Mouse (Mus musculus) intestine, embryonic 15.5 days (tissue): ENCODE measurements around the gene Nt5m. TPM values are rescaled to one million over a fixed set of nuclear protein-coding genes. Genes with fewer than 3 reads are reported as not detected.
"Not testable (repeated sequence)": the region's sequence is repeated elsewhere in the genome, so short reads cannot be mapped to it uniquely, and the experiment has no call there.

Source experiments
- ATAC-seq: fragments of 200-750 bp; cut with Nextera tagmentation; 2 replicates; pipeline ENCODE4 v1.8.0; 2017; ENCODE audit warnings: moderate TSS enrichment, moderate library complexity
- H3K27ac ChIP-seq: fragments of 300-500 bp; sonication (generic); 2 replicates; pipeline ENCODE4 v1.5.1; 2015; ENCODE audit warnings: mild to moderate bottlenecking, inconsistent platforms
- H3K27me3 ChIP-seq: fragments of 300-500 bp; sonication (generic); replicated peaks from 2 replicates; pipeline ENCODE4 v1.6.1; 2015; ENCODE audit warnings: inconsistent platforms
- H3K36me3 ChIP-seq: fragments of 300-500 bp; sonication (generic); 2 replicates; pipeline ENCODE4 v1.6.1; 2015; ENCODE audit warnings: inconsistent platforms
- H3K4me1 ChIP-seq: fragments of 300-500 bp; sonication (generic); replicated peaks from 2 replicates; pipeline ENCODE4 v1.6.1; 2015; ENCODE audit warnings: inconsistent platforms
- H3K4me2 ChIP-seq: fragments of 300-500 bp; sonication (generic); replicated peaks from 2 replicates; pipeline ENCODE4 v1.6.1; 2015; ENCODE audit warnings: mild to moderate bottlenecking, inconsistent platforms
- H3K4me3 ChIP-seq: fragments of 300-500 bp; sonication (generic); replicated peaks from 2 replicates; pipeline ENCODE4 v1.5.1; 2015; ENCODE audit warnings: inconsistent platforms
- H3K9ac ChIP-seq: fragments of 300-500 bp; sonication (generic); 2 replicates; pipeline ENCODE4 v1.6.1; 2015; ENCODE audit warnings: inconsistent platforms
- H3K9me3 ChIP-seq: fragments of 300-500 bp; sonication (generic); 2 replicates; pipeline ENCODE4 v1.6.1; 2016; ENCODE audit warnings: inconsistent platforms
- WGBS: fragments of 180-500 bp; shearing (Covaris S2); methylation state at CpG from one replicate; pipeline ENCODE4 v1.1.7; 2015; 5-methylcytosine and 5-hydroxymethylcytosine counted together
- polyA plus RNA-seq: library from polyadenylated mRNA; unstranded; fragments of >200 nt; fragmentation: Nextera tagmentation; extraction: Ambion mirVana; gene quantifications from 2 replicates; pipeline ENCODE4 v1.2.1, GENCODE M21; 2015

Nt5m gene
- polyA plus RNA-seq, 1 experiment from 2014 or later, result 32.7 TPM

GRCm38 (mm10) chr11:59810480-59811158 is 28.6 kb upstream of the Nt5m start:
- Histone ChIP-seq H3K4me1 (peaks cover 11% of the 10 kb centered on the region), H3K4me2 (peak overlapping the region; percentile 67), H3K9ac (peak overlapping the region; percentile 94; the same call in 1 of the 2 replicates), H3K27ac (peak overlapping the region; percentile 96; the same call in 1 of the 2 replicates), H3K9me3 (no peaks in the 10 kb centered on the region), H3K4me3 (peak overlapping the region; percentile 70), H3K27me3 (no peaks in the 10 kb centered on the region), H3K36me3 (peaks cover 5% of the 10 kb centered on the region)
- no peak for ATAC-seq
- WGBS, result 55% methylated on average over 14 of the region's 14 CpGs

GRCm38 (mm10) chr11:59811211-59811610 is 28.0 kb upstream of the Nt5m start:
- Histone ChIP-seq H3K4me2 (peak overlapping the region; percentile 14; the same call in 1 of the 2 replicates), H3K9ac (no peak overlapping the region)
- WGBS, result 51% methylated on average over 4 of the region's 4 CpGs

GRCm38 (mm10) chr11:59813276-59813675 is 26.0 kb upstream of the Nt5m start:
- WGBS, result 52% methylated on average over 3 of the region's 3 CpGs
- Histone ChIP-seq H3K27ac (no peak overlapping the region), H3K4me2 (no peak overlapping the region), H3K4me3 (no peak overlapping the region), H3K9ac (no peak overlapping the region), H3K36me3 (0 out of 2 replicates have a peak, but pooled peaks cover 13% of the 10 kb centered on the region), H3K4me1 (peaks cover 11% of the 10 kb centered on the region), H3K27me3 (no peaks in the 10 kb centered on the region), H3K9me3 (no peaks in the 10 kb centered on the region)
- no peak for ATAC-seq

More at GRCm38 (mm10) chr11:59811211-59811610, 28.0 kb upstream of the Nt5m start:
- H3K4me3 ChIP-seq, result no peak overlapping the region
- peaks cover 11% of the 10 kb centered on the region for H3K4me1 ChIP-seq
- no peaks in the 10 kb centered on the region for H3K9me3 ChIP-seq
- no peak overlapping the region for H3K27ac ChIP-seq
- no peak for ATAC-seq
- H3K36me3 ChIP-seq, result 0 out of 2 replicates have a peak, but pooled peaks cover 2% of the 10 kb centered on the region
- H3K27me3 ChIP-seq, result no peaks in the 10 kb centered on the region

GRCm38 (mm10) chr11:59814311-59814710 is 24.9 kb upstream of the Nt5m start:
- H3K9me3 ChIP-seq, result no peaks in the 10 kb centered on the region
- H3K9ac ChIP-seq, result no peak overlapping the region
- H3K36me3 ChIP-seq, result 0 out of 2 replicates have a peak, but pooled peaks cover 23% of the 10 kb centered on the region
- WGBS, result 95% methylated on average over 1 of the region's 1 CpGs
- H3K4me2 ChIP-seq, result no peak overlapping the region
- H3K27ac ChIP-seq, result no peak overlapping the region
- H3K4me3 ChIP-seq, result no peak overlapping the region
- H3K27me3 ChIP-seq, result no peaks in the 10 kb centered on the region
- ATAC-seq, result no peak
- H3K4me1 ChIP-seq, result 0 out of 2 replicates have a peak, but pooled peaks cover 2% of the 10 kb centered on the region

GRCm38 (mm10) chr11:59814936-59815335 is 24.3 kb upstream of the Nt5m start:
- WGBS, result 78% methylated on average over 6 of the region's 6 CpGs
- no peak overlapping the region for H3K9ac ChIP-seq
- H3K4me2 ChIP-seq, result no peak overlapping the region
- ATAC-seq, result no peak
- H3K36me3 ChIP-seq, result peaks cover 27% of the 10 kb centered on the region
- H3K9me3 ChIP-seq, result no peaks in the 10 kb centered on the region
- H3K27me3 ChIP-seq, result no peaks in the 10 kb centered on the region
- 0 out of 2 replicates have a peak, but pooled peaks cover 2% of the 10 kb centered on the region for H3K4me1 ChIP-seq
- H3K4me3 ChIP-seq, result no peak overlapping the region
- no peak overlapping the region for H3K27ac ChIP-seq

- Histone ChIP-seq H3K4me2 (no peak overlapping the region), H3K9me3 (no peaks in the 10 kb centered on the region), H3K27ac (no peak overlapping the region), H3K27me3 (no peaks in the 10 kb centered on the region), H3K9ac (no peak overlapping the region), H3K36me3 (peaks cover 33% of the 10 kb centered on the region), H3K4me1 (0 out of 2 replicates have a peak, but pooled peaks cover 2% of the 10 kb centered on the region), H3K4me3 (no peak overlapping the region)
- no peak for ATAC-seq
- 87% methylated on average over 6 of the region's 6 CpGs for WGBS
These were observed 23.7 kb upstream of the Nt5m start for GRCm38 (mm10) chr11:59815482-59816065.

- H3K4me1 ChIP-seq, result no peaks in the 10 kb centered on the region
- no peaks in the 10 kb centered on the region for H3K9me3 ChIP-seq
- no peak for ATAC-seq
- no peaks in the 10 kb centered on the region for H3K27me3 ChIP-seq
- no peak overlapping the region for H3K27ac ChIP-seq
- no peak overlapping the region for H3K4me2 ChIP-seq
- H3K9ac ChIP-seq, result no peak overlapping the region
- 98% methylated on average over 3 of the region's 3 CpGs for WGBS
- H3K4me3 ChIP-seq, result no peak overlapping the region
- H3K36me3 ChIP-seq, result peaks cover 42% of the 10 kb centered on the region
These were observed 21.3 kb upstream of the Nt5m start for GRCm38 (mm10) chr11:59817916-59818315.

- Histone ChIP-seq H3K9me3 (no peaks in the 10 kb centered on the region), H3K9ac (no peak overlapping the region), H3K36me3 (peaks cover 57% of the 10 kb centered on the region), H3K27me3 (no peaks in the 10 kb centered on the region), H3K4me3 (no peak overlapping the region), H3K27ac (no peak overlapping the region), H3K4me2 (no peak overlapping the region), H3K4me1 (no peaks in the 10 kb centered on the region)
- WGBS, result 90% methylated on average over 3 of the region's 3 CpGs
- no peak for ATAC-seq
These were observed 17.6 kb upstream of the Nt5m start for GRCm38 (mm10) chr11:59821625-59822024.

- H3K4me2 ChIP-seq, result peak overlapping the region; percentile 56
- H3K9me3 ChIP-seq, H3K27me3 ChIP-seq, ATAC-seq, H3K9ac ChIP-seq, H3K27ac ChIP-seq: not testable (repeated sequence)
- 0 out of 2 replicates have a peak overlapping the region, but pooled peaks have one; percentile 83 for H3K4me3 ChIP-seq
- H3K36me3 ChIP-seq, result peaks cover 13% of the 10 kb centered on the region
- peaks cover 11% of the 10 kb centered on the region; the same call in 1 of the 2 replicates for H3K4me1 ChIP-seq
- WGBS, result no CpG with 5 or more reads among the region's 1 CpGs
These were observed 1.5 kb upstream of the Nt5m start for GRCm38 (mm10) chr11:59837789-59838188.

- no peak for ATAC-seq
- Histone ChIP-seq H3K9ac (no peak overlapping the region), H3K36me3 (peaks cover 10% of the 10 kb centered on the region; the same call in 1 of the 2 replicates), H3K4me1 (peaks cover 11% of the 10 kb centered on the region; the same call in 1 of the 2 replicates), H3K9me3 (no peaks in the 10 kb centered on the region), H3K4me3 (peak overlapping the region; percentile 83), H3K4me2 (peak overlapping the region; percentile 56), H3K27me3 (no peaks in the 10 kb centered on the region), H3K27ac (no peak overlapping the region)
- 54% methylated on average over 4 of the region's 4 CpGs for WGBS
These were observed 821 bp upstream of the Nt5m start for GRCm38 (mm10) chr11:59838426-59838825.

GRCm38 (mm10) chr11:59839459-59840126 is 346 bp downstream of the Nt5m start, which contains the start of gene Cops3:
Cops3 (minus strand) TSS chr11:59839838.
- Histone ChIP-seq H3K4me2 (peak within 1 kb of the TSS; percentile 56), H3K4me1 (peaks cover 11% of the 10 kb centered on the region; the same call in 1 of the 2 replicates), H3K9ac (peak within 1 kb of the TSS; percentile 79), H3K9me3 (no peaks in the 10 kb centered on the region), H3K27me3 (no peaks in the 10 kb centered on the region), H3K27ac (peak within 1 kb of the TSS; percentile 96), H3K36me3 (peaks cover 9% of the 10 kb centered on the region; the same call in 1 of the 2 replicates), H3K4me3 (peak within 1 kb of the TSS; percentile 83)
- under 1% methylated on average over 43 of the region's 43 CpGs for WGBS
- ATAC-seq, result peak; percentile 97

- Histone ChIP-seq H3K4me3 (no peak overlapping the region), H3K9ac (no peak overlapping the region), H3K9me3 (no peaks in the 10 kb centered on the region), H3K27me3 (no peaks in the 10 kb centered on the region), H3K4me1 (0 out of 2 replicates have a peak, but pooled peaks cover 7% of the 10 kb centered on the region), H3K27ac (no peak overlapping the region), H3K4me2 (no peak overlapping the region), H3K36me3 (0 out of 2 replicates have a peak, but pooled peaks cover 2% of the 10 kb centered on the region)
- no peak for ATAC-seq
- 97% methylated on average over 11 of the region's 11 CpGs for WGBS
These were observed 7.1 kb downstream of the Nt5m start for GRCm38 (mm10) chr11:59846311-59846710.
